Mouse (Mus musculus): Measurements from ENCODE around the gene Edn1.

Edn1 gene

GRCm38 (mm10) chr13:42315628-42316027 is 14.4 kb downstream of the Edn1 start:
- in situ Hi-C loops (cut with MboI, MseI), result no loop called here

- in situ Hi-C loops (cut with MboI, MseI), result no loop called here
Measured at GRCm38 (mm10) chr13:42317808-42318207, 16.5 kb downstream of the Edn1 start.

GRCm38 (mm10) chr13:42328576-42328975 is 27.3 kb downstream of the Edn1 start:
- in situ Hi-C loops (cut with MboI, MseI), result no loop called here

- in situ Hi-C loops (cut with MboI, MseI), result no loop called here
Measured at GRCm38 (mm10) chr13:42331104-42331503, 29.8 kb downstream of the Edn1 start.

- in situ Hi-C loops (cut with MboI, MseI), result no loop called here
Measured at GRCm38 (mm10) chr13:42334981-42335380, 33.7 kb downstream of the Edn1 start.

- in situ Hi-C loops (cut with MboI, MseI), result no loop called here
Measured at GRCm38 (mm10) chr13:42336414-42336813, 35.1 kb downstream of the Edn1 start.

GRCm38 (mm10) chr13:42337072-42337471 is 35.8 kb downstream of the Edn1 start:
- in situ Hi-C loops (cut with MboI, MseI), result no loop called here

- in situ Hi-C loops (cut with MboI, MseI), result no loop called here
Measured at GRCm38 (mm10) chr13:42339466-42339865, 38.2 kb downstream of the Edn1 start.

- in situ Hi-C loops (cut with MboI, MseI), result no loop called here
Measured at GRCm38 (mm10) chr13:42341871-42342532, 40.7 kb downstream of the Edn1 start.

GRCm38 (mm10) chr13:42345439-42345838 is 44.2 kb downstream of the Edn1 start:
- in situ Hi-C loops (cut with MboI, MseI), result no loop called here

GRCm38 (mm10) chr13:42346414-42346813 is 45.1 kb downstream of the Edn1 start:
- in situ Hi-C loops (cut with MboI, MseI), result no loop called here

GRCm38 (mm10) chr13:42351675-42352074 is 50.4 kb downstream of the Edn1 start:
- in situ Hi-C loops (cut with MboI, MseI), result no loop called here
